Comparison of ENCODE assay signal across 15 mouse cellular contexts in genomic region chr6:30275159-30275847, GRCm38 (mm10). TPM values are rescaled to one million over a fixed set of nuclear protein-coding genes. Genes with fewer than 3 reads are reported as not detected.
DNase-seq lines count a peak whose midpoint lies in the region; ATAC-seq lines count a peak whose summit lies in the region.
"Had no signal": no experiment of that assay in that cellular context is flagged by ENCODE, and none has a peak within 500 bp of the region (broad histone marks: within the 10 kb centered on the region; RNA-seq: fewer than 3 reads in every experiment).

No protein-coding gene starts in this region.

- H3K9ac ChIP-seq in heart, embryonic 16.5 days (ENCODE audit: low read length), result no peak overlapping the region
- peak overlapping the region; percentile 50 for H3K9ac ChIP-seq in liver, embryonic 12.5 days
- H3K9ac ChIP-seq in forebrain, embryonic 15.5 days (replicated peaks), result no peak overlapping the region
- H3K9ac ChIP-seq: forebrain, embryonic 13.5 days; midbrain, embryonic 12.5 days had no signal

- WGBS in heart, embryonic 16.5 days, result 63% methylated on average over 5 of the region's 5 CpGs
- WGBS in liver, embryonic 12.5 days (ENCODE audit: insufficient replicate concordance), result 52% methylated on average over 5 of the region's 5 CpGs
- WGBS in forebrain, embryonic 15.5 days, result 90% methylated on average over 5 of the region's 5 CpGs

- peaks cover 31% of the 10 kb centered on the region for H3K4me1 ChIP-seq in heart, embryonic 16.5 days (ENCODE audit: control insufficient read depth, insufficient read depth, low read length)
- H3K4me1 ChIP-seq in liver, embryonic 12.5 days, result peaks cover 43% of the 10 kb centered on the region
- peaks cover 11% of the 10 kb centered on the region for H3K4me1 ChIP-seq in forebrain, embryonic 15.5 days

- no peak overlapping the region for H3K4me2 ChIP-seq in heart, embryonic 16.5 days (ENCODE audit: low read depth, low read length)
- peak overlapping the region; percentile 54 for H3K4me2 ChIP-seq in liver, embryonic 12.5 days
- no peak overlapping the region for H3K4me2 ChIP-seq in forebrain, embryonic 15.5 days (replicated peaks)
- H3K4me2 ChIP-seq: forebrain, embryonic 13.5 days; midbrain, embryonic 12.5 days had no signal

- DNase-seq in heart, adult 8-10 months (ENCODE audit: low spot score), result no peak
- peak; percentile 41 for DNase-seq in c-Kit-positive CD71-positive TER-119-negative erythroid progenitor cells, embryonic 14.5 days (ENCODE audit: low read depth)
- no peak for DNase-seq in embryo, embryonic 11 days
- no peak for DNase-seq in adrenal gland, postnatal 25 days
- DNase-seq: cerebellum, adult 9-10 months; heart, postnatal 14 days; left cerebral cortex, postnatal 4 days; right cerebral cortex, postnatal 14 days had no signal

- no peaks in the 10 kb centered on the region for H3K27me3 ChIP-seq in heart, embryonic 16.5 days (ENCODE audit: control insufficient read depth, insufficient read depth, low read length)
- no peaks in the 10 kb centered on the region for H3K27me3 ChIP-seq in liver, embryonic 12.5 days (replicated peaks)
- H3K27me3 ChIP-seq in forebrain, embryonic 15.5 days, result no peaks in the 10 kb centered on the region
- H3K27me3 ChIP-seq: forebrain, embryonic 13.5 days; midbrain, embryonic 12.5 days had no signal

- H3K9me3 ChIP-seq in heart, embryonic 16.5 days (replicated peaks; ENCODE audit: control insufficient read depth, low read length), result no peaks in the 10 kb centered on the region
- H3K9me3 ChIP-seq in liver, embryonic 12.5 days (replicated peaks), result no peaks in the 10 kb centered on the region
- H3K9me3 ChIP-seq in forebrain, embryonic 15.5 days, result no peaks in the 10 kb centered on the region
- H3K9me3 ChIP-seq: forebrain, embryonic 13.5 days; midbrain, embryonic 12.5 days had no signal

- H3K4me3 ChIP-seq in heart, embryonic 16.5 days (ENCODE audit: low read length), result no peak overlapping the region
- no peak overlapping the region for H3K4me3 ChIP-seq in liver, embryonic 12.5 days
- H3K4me3 ChIP-seq in forebrain, embryonic 15.5 days, result no peak overlapping the region
- H3K4me3 ChIP-seq: forebrain, embryonic 13.5 days; midbrain, embryonic 12.5 days had no signal

- no peak for ATAC-seq in heart, embryonic 16.5 days (replicated peaks; ENCODE audit: extremely low read depth, insufficient read depth, low FRiP score)
- peak; percentile 83 for ATAC-seq in liver, embryonic 12.5 days
- ATAC-seq in forebrain, embryonic 15.5 days (replicated peaks), result no peak
- ATAC-seq: activated CD4-positive, CD25-positive, alpha-beta regulatory T cell, adult 4 months; forebrain, embryonic 13.5 days; inflammation-experienced regulatory T-cells, adult 6 months had no signal

- 0 out of 2 replicates have a peak overlapping the region, but pooled peaks have one; percentile 10 for H3K27ac ChIP-seq in heart, embryonic 16.5 days (ENCODE audit: low read length)
- peak overlapping the region; percentile 70 for H3K27ac ChIP-seq in liver, embryonic 12.5 days
- no peak overlapping the region for H3K27ac ChIP-seq in forebrain, embryonic 15.5 days (replicated peaks)
- H3K27ac ChIP-seq: forebrain, embryonic 13.5 days; midbrain, embryonic 12.5 days had no signal

- H3K36me3 ChIP-seq in heart, embryonic 16.5 days (ENCODE audit: control insufficient read depth, insufficient read depth), result peaks cover 16% of the 10 kb centered on the region
- H3K36me3 ChIP-seq in liver, embryonic 12.5 days, result peaks cover 84% of the 10 kb centered on the region
- H3K36me3 ChIP-seq in forebrain, embryonic 15.5 days, result peaks cover 20% of the 10 kb centered on the region

RNA-seq across cellular contexts. Expression of gene Ube2h, which starts 29.0 kb away (rescaled TPM):
- 43.3 and 45.9 TPM in 2 replicates for polyA plus RNA-seq in heart, embryonic 16.5 days (2015; fragmentation: Nextera tagmentation; extraction: Ambion mirVana)
- total RNA-seq in heart, adult 8-10 months (2022), result 10 to 100 TPM; 59.8 to 73.0 (median 62.5) TPM
- 31.6 and 33.4 TPM in 2 replicates for polyA plus RNA-seq in liver, embryonic 12.5 days (2016; fragmentation: Nextera tagmentation; extraction: Ambion mirVana)
- polyA plus RNA-seq in forebrain, embryonic 15.5 days (2015; fragmentation: Nextera tagmentation; extraction: Ambion mirVana), result 65.7 and 68.5 TPM in 2 replicates
- 107 and 137 TPM in 2 replicates for total RNA-seq in adrenal gland, postnatal 25 days (2021)
